Mouse (Mus musculus): ENCODE data around the gene Mylpf.

DNA sequence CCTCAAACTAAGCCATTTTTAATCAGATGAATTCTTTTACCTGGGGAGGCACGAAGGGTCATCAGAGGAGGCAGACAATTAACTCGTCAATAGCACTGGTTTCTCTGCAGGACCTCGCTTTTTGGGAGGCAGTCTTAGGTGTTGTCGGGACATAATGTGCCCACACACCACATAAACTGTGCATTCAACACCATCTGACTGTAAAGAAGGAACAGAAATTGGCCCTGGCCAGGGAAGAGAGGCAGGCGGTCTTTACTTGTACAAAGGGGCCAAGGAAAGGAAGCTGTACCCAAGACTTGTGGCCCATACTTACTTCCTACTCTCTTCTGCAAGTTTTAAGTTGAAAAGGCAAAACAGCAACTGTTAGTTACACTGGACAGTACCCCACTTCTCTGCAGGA, 47.8 kb downstream of the Mylpf start:
- TF ChIP-seq TCF12 (IDR thresholded peaks at IDR 0.05; ENCODE audit: low read depth, low read length), result no peak
- no peak for TF ChIP-seq POLR2AphosphoS2 (IDR thresholded peaks at IDR 0.05; ENCODE audit: low read depth, low read length)
- no peak for TF ChIP-seq ETS1 (conservative IDR thresholded peaks at IDR 0.05; ENCODE audit: low read depth, low read length)
- no peak for TF ChIP-seq CTCF (conservative IDR thresholded peaks at IDR 0.05 in 1 of 2, IDR thresholded peaks at IDR 0.05 in 1 of 2; ENCODE audit: low read depth in 2 of 2, low read length in 2 of 2)
- no peak for TF ChIP-seq ZNF384 (IDR thresholded peaks at IDR 0.05; ENCODE audit: low read depth, low read length)
- no peak for TF ChIP-seq ELF1 (IDR thresholded peaks at IDR 0.05; ENCODE audit: low read depth, low read length)
- no peak for TF ChIP-seq USF1 (IDR thresholded peaks at IDR 0.05; ENCODE audit: low read depth, low read length)
- TF ChIP-seq POLR2A (IDR thresholded peaks at IDR 0.05; ENCODE audit: low read depth, low read length), result no peak

All from CH12.LX (cell line).